Mouse (Mus musculus): ENCODE measurements around the gene Syt9. TPM values are rescaled to one million over a fixed set of nuclear protein-coding genes. Genes with fewer than 3 reads are reported as not detected.

Gene Syt9
- polyA plus RNA-seq (2012; rRNA removed): 39.6 and 43.1 TPM in 2 replicates

GRCm38 (mm10) chr7:107370232-107371125 lies at the start of gene Syt9:
TSS of gene Syt9 (plus strand) at chr7:107370728.
- Histone ChIP-seq H3K4me1 (ENCODE audit: control insufficient read depth, insufficient read depth, low read length) (peaks cover 17% of the 10 kb centered on the region), H3K27ac (ENCODE audit: insufficient read depth, low read length) (peak within 1 kb of the TSS; percentile 73), H3K4me3 (replicated peaks; ENCODE audit: insufficient read depth, low read depth, low read length) (peak within 1 kb of the TSS; percentile 96), H3K27me3 (ENCODE audit: control insufficient read depth, insufficient read depth, low read length) (no peaks in the 10 kb centered on the region)
- no peak for TF ChIP-seq CTCF (IDR thresholded peaks at IDR 0.05; ENCODE audit: borderline replicate concordance, insufficient read depth, low read depth, low read length)
- peak; percentile 30; the same call in 1 of the 2 replicates for TF ChIP-seq POLR2A (IDR thresholded peaks at IDR 0.05; ENCODE audit: borderline replicate concordance, insufficient read depth, low read length)
- DNase-seq: peak; percentile 79 to 80
- 1% methylated on average over 77 of the region's 102 CpGs for WGBS

GRCm38 (mm10) chr7:107339013-107339412 lies 31.5 kb upstream of the Syt9 start:
- no peaks in the 10 kb centered on the region for H3K4me1 ChIP-seq (ENCODE audit: control insufficient read depth, insufficient read depth, low read length)
- 91% methylated on average over 5 of the region's 5 CpGs for WGBS
- no peak overlapping the region for H3K4me3 ChIP-seq (replicated peaks; ENCODE audit: insufficient read depth, low read depth, low read length)
- DNase-seq: no peak
- H3K27me3 ChIP-seq (ENCODE audit: control insufficient read depth, insufficient read depth, low read length): no peaks in the 10 kb centered on the region
- no peak overlapping the region for H3K27ac ChIP-seq (ENCODE audit: insufficient read depth, low read length)
- TF ChIP-seq POLR2A (IDR thresholded peaks at IDR 0.05; ENCODE audit: borderline replicate concordance, insufficient read depth, low read length): no peak
- TF ChIP-seq CTCF (IDR thresholded peaks at IDR 0.05; ENCODE audit: borderline replicate concordance, insufficient read depth, low read depth, low read length): no peak

- no peaks in the 10 kb centered on the region for H3K27me3 ChIP-seq (ENCODE audit: control insufficient read depth, insufficient read depth, low read length)
- WGBS: 58% methylated on average over 3 of the region's 3 CpGs
- no peak overlapping the region for H3K4me3 ChIP-seq (replicated peaks; ENCODE audit: insufficient read depth, low read depth, low read length)
- TF ChIP-seq POLR2A (IDR thresholded peaks at IDR 0.05; ENCODE audit: borderline replicate concordance, insufficient read depth, low read length): no peak
- no peak for DNase-seq
- no peaks in the 10 kb centered on the region for H3K4me1 ChIP-seq (ENCODE audit: control insufficient read depth, insufficient read depth, low read length)
- H3K27ac ChIP-seq (ENCODE audit: insufficient read depth, low read length): no peak overlapping the region
Observed at GRCm38 (mm10) chr7:107339560-107340057, 30.9 kb upstream of the Syt9 start.

GRCm38 (mm10) chr7:107340221-107340620 lies 30.3 kb upstream of the Syt9 start:
- 94% methylated on average over 1 of the region's 1 CpGs for WGBS
- no peak for DNase-seq
- Histone ChIP-seq H3K27ac (ENCODE audit: insufficient read depth, low read length) (no peak overlapping the region), H3K4me3 (replicated peaks; ENCODE audit: insufficient read depth, low read depth, low read length) (no peak overlapping the region), H3K27me3 (ENCODE audit: control insufficient read depth, insufficient read depth, low read length) (no peaks in the 10 kb centered on the region), H3K4me1 (ENCODE audit: control insufficient read depth, insufficient read depth, low read length) (no peaks in the 10 kb centered on the region)
- no peak for TF ChIP-seq CTCF (IDR thresholded peaks at IDR 0.05; ENCODE audit: borderline replicate concordance, insufficient read depth, low read depth, low read length)
- TF ChIP-seq POLR2A (IDR thresholded peaks at IDR 0.05; ENCODE audit: borderline replicate concordance, insufficient read depth, low read length): no peak

GRCm38 (mm10) chr7:107341519-107342190 lies 28.9 kb upstream of the Syt9 start:
- DNase-seq: no peak
- no peak for TF ChIP-seq CTCF (IDR thresholded peaks at IDR 0.05; ENCODE audit: borderline replicate concordance, insufficient read depth, low read depth, low read length)
- no peak for TF ChIP-seq POLR2A (IDR thresholded peaks at IDR 0.05; ENCODE audit: borderline replicate concordance, insufficient read depth, low read length)
- Histone ChIP-seq H3K27me3 (ENCODE audit: control insufficient read depth, insufficient read depth, low read length) (no peaks in the 10 kb centered on the region), H3K4me1 (ENCODE audit: control insufficient read depth, insufficient read depth, low read length) (no peaks in the 10 kb centered on the region), H3K4me3 (replicated peaks; ENCODE audit: insufficient read depth, low read depth, low read length) (no peak overlapping the region), H3K27ac (ENCODE audit: insufficient read depth, low read length) (no peak overlapping the region)
- WGBS: 53% methylated on average over 8 of the region's 8 CpGs

- TF ChIP-seq POLR2A (IDR thresholded peaks at IDR 0.05; ENCODE audit: borderline replicate concordance, insufficient read depth, low read length): no peak
- TF ChIP-seq CTCF (IDR thresholded peaks at IDR 0.05; ENCODE audit: borderline replicate concordance, insufficient read depth, low read depth, low read length): no peak
Observed at GRCm38 (mm10) chr7:107349201-107349600, 21.3 kb upstream of the Syt9 start.

GRCm38 (mm10) chr7:107362153-107362552 lies 8.4 kb upstream of the Syt9 start:
- Histone ChIP-seq H3K27me3 (ENCODE audit: control insufficient read depth, insufficient read depth, low read length) (no peaks in the 10 kb centered on the region), H3K4me1 (ENCODE audit: control insufficient read depth, insufficient read depth, low read length) (no peaks in the 10 kb centered on the region), H3K27ac (ENCODE audit: insufficient read depth, low read length) (no peak overlapping the region), H3K4me3 (replicated peaks; ENCODE audit: insufficient read depth, low read depth, low read length) (no peak overlapping the region)
- WGBS: 95% methylated on average over 3 of the region's 3 CpGs
- TF ChIP-seq POLR2A (IDR thresholded peaks at IDR 0.05; ENCODE audit: borderline replicate concordance, insufficient read depth, low read length) (no peak), CTCF (IDR thresholded peaks at IDR 0.05; ENCODE audit: borderline replicate concordance, insufficient read depth, low read depth, low read length) (no peak)
- DNase-seq: no peak

More at GRCm38 (mm10) chr7:107349201-107349600, 21.3 kb upstream of the Syt9 start:
- DNase-seq: no peak
- WGBS: 76% methylated on average over 1 of the region's 1 CpGs
- no peak overlapping the region for H3K27ac ChIP-seq (ENCODE audit: insufficient read depth, low read length)
- no peaks in the 10 kb centered on the region for H3K27me3 ChIP-seq (ENCODE audit: control insufficient read depth, insufficient read depth, low read length)
- no peak overlapping the region for H3K4me3 ChIP-seq (replicated peaks; ENCODE audit: insufficient read depth, low read depth, low read length)
- H3K4me1 ChIP-seq (ENCODE audit: control insufficient read depth, insufficient read depth, low read length): no peaks in the 10 kb centered on the region

Data from cerebellum, adult 2 months (tissue).